Mouse (Mus musculus): ENCODE measurements around the gene Pdzk1.

DNA sequence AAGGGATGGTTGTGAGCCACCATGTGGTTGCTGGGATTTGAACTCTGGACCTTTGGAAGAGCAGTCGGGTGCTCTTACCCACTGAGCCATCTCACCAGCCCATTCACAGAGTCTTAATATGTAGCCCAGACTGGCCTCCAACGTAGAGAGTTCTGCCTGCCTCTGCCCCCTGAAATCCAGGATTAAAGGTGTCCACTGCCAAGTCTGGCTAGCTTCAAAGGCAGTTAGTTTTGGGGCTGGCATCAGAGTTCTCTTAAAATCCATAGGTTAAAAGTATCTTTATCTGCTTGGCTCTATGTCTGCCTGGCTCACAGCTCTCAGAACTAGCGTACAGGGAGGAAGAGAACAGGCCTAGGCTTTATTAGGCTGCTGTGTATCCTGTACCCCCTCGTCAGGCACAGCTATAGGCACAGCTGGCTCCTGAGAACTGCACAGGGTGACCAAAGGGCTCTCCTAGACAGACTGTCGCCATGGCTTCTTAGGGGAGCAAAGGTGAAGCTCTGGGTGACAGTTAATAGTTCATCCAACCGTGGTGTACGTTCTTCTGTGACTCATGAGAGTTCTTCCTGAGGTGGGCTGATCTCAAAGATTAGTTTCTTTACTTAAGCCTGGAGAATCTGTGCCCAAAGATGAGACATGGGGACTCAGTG is 10.0 kb downstream of the Pdzk1 start:
- TF ChIP-seq EP300 (IDR thresholded peaks at IDR 0.05) = no peak
- no peak for TF ChIP-seq CTCF (IDR thresholded peaks at IDR 0.05)
